Mouse (Mus musculus): ENCODE results near the gene Olfr411. TPM values are rescaled to one million over a fixed set of nuclear protein-coding genes. Genes with fewer than 3 reads are reported as not detected.

Gene Olfr411
- polyA plus RNA-seq, 1 experiment from 2014 or later: not detected

DNA sequence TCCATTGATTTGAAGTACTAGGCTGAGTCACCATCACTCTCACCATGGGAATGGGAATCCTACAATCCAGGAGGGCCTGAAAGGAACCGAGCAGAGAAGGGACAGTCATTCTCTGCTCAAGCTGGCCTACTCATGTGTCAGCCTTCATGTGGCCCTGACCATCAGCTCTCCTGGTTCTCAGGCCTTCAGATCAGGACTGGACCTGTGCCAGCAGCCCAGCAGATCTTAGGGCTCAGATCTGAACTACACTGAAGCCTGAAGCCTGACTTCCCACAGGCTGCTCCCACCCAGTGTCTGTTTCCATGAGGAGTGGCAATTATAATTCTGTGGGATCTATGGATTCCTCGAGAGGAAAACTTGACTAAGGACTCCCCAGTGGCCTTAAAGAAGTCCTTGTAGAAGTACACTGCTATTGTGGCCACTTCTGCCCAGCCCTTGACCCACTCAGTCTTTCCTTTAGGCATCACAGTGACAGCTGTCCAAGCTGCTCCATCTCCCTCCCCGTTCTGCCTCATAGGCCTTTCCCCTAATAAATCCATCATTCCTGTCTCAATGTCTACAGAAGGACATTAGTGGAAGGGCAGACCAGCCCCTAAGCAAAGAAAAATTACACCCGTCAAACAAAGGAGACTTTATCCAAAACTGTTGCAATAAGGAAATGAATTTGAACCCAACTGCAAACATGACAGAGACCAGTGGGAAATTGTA is 26.9 kb upstream of the Olfr411 start:
- Histone ChIP-seq H3K9ac (no peak overlapping the region), H3K4me3 (ENCODE audit: low read depth, low read length) (no peak overlapping the region), H3K4me2 (no peak overlapping the region), H3K27me3 (ENCODE audit: insufficient read depth, low read length) (no peaks in the 10 kb centered on the region), H3K9me3 (ENCODE audit: low read depth, low read length) (no peaks in the 10 kb centered on the region), H3K4me1 (ENCODE audit: insufficient read depth) (no peaks in the 10 kb centered on the region), H3K36me3 (ENCODE audit: insufficient read depth) (no peaks in the 10 kb centered on the region), H3K27ac (ENCODE audit: low read depth) (no peak overlapping the region)
- ATAC-seq (ENCODE audit: insufficient read depth) (no peak), DNase-seq (peak; percentile 6)
- WGBS: 46% methylated on average over 4 of the region's 4 CpGs
- TF ChIP-seq CTCF (IDR thresholded peaks at IDR 0.05; ENCODE audit: low read depth): no peak

DNA sequence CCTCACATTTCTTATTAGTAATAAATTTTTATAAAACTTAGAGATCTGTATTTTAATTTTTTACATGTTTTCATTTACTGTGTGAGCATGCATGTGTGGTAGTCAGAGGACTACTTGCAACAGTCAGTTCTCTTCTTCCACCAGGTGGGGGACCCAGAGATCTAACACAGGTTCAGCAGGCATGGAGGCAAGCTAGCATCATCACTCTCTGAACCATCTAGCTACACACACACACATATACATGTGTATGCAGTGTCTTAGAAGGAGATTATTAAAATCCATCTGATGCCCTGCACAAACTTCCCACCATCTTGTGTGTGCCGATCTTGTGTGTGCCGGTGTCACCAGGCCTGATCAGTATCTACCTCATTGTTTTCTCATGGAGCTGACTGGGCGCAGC is 24.4 kb upstream of the Olfr411 start:
- H3K36me3 ChIP-seq (ENCODE audit: insufficient read depth): no peaks in the 10 kb centered on the region
- no peaks in the 10 kb centered on the region for H3K9me3 ChIP-seq (ENCODE audit: low read depth, low read length)
- peak; percentile 79 for TF ChIP-seq CTCF (IDR thresholded peaks at IDR 0.05; ENCODE audit: low read depth)
- H3K4me1 ChIP-seq (ENCODE audit: insufficient read depth): no peaks in the 10 kb centered on the region
- no peak overlapping the region for H3K27ac ChIP-seq (ENCODE audit: low read depth)
- no peak overlapping the region for H3K4me3 ChIP-seq (ENCODE audit: low read depth, low read length)
- WGBS: 71% methylated on average over 3 of the region's 3 CpGs
- DNase-seq: peak; percentile 72
- H3K4me2 ChIP-seq: no peak overlapping the region
- H3K9ac ChIP-seq: no peak overlapping the region
- no peak for ATAC-seq (ENCODE audit: insufficient read depth)
- no peaks in the 10 kb centered on the region for H3K27me3 ChIP-seq (ENCODE audit: insufficient read depth, low read length)

DNA sequence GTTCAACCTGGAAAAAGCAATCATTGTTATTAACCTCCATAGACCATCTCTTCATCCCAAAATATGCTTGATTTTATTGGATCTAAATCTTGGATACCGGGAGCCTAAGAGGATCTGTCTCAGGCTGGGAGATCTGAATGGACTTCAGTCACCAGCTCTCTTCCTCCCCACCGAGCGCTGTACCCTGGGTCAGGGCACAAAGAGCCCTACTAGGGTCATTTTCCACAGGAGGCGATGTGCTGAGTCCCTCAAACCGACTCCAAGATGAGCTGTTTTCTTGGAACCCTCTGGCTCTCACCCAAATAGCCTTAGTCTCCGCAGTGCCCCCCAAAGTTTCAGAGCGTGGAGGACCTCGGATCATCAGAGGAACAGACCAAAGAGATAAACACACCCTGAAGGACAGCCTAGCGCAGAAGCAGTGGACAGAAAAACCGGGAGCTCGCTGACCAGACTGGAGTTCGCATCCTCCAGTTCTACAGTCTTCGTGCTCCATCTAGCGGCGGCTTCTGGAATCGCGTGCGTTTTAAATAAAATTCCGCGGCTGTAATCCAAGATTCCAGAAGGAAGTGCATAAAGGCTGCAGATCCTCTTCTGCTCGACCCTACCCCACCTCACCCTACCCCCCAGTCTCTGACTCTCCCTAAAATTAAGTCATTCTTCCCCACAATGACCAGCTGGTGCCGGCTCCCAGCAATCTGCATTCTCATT is 19.1 kb upstream of the Olfr411 start:
- Histone ChIP-seq H3K4me1 (ENCODE audit: insufficient read depth) (no peaks in the 10 kb centered on the region), H3K9me3 (ENCODE audit: low read depth, low read length) (no peaks in the 10 kb centered on the region), H3K4me3 (ENCODE audit: low read depth, low read length) (no peak overlapping the region), H3K27me3 (ENCODE audit: insufficient read depth, low read length) (no peaks in the 10 kb centered on the region), H3K9ac (no peak overlapping the region), H3K4me2 (no peak overlapping the region), H3K27ac (ENCODE audit: low read depth) (no peak overlapping the region), H3K36me3 (ENCODE audit: insufficient read depth) (no peaks in the 10 kb centered on the region)
- DNase-seq: peak; percentile 94
- peak; percentile 60; the same call in 1 of the 2 replicates for ATAC-seq (ENCODE audit: insufficient read depth)
- 13% methylated on average over 22 of the region's 22 CpGs for WGBS
- peak; percentile 86 for TF ChIP-seq CTCF (IDR thresholded peaks at IDR 0.05; ENCODE audit: low read depth)

DNA sequence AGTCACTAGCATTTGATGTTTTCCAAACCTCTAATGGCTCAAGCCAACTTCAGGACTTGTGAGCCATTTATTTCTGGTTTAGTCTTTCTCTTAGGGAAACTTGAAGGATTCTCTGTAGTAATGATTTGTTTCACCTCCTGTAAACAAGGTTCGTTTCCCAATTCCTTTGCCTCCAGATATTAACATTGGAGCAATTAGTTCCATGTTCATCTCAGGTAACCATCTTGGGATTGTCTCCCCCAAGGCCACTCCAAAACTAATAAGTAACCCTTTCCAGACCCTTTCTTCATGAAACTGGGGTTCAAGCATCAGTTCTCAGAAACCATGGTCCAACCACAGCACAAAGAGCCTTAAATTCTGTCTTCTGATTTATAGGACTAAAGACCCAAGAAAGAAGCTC is 9.3 kb upstream of the Olfr411 start, which contains the start of gene Olfr412:
TSS of gene Olfr412 (plus strand) at position 301 of the 400 bp plus-strand sequence.
- no peaks in the 10 kb centered on the region for H3K9me3 ChIP-seq (ENCODE audit: low read depth, low read length)
- no peaks in the 10 kb centered on the region for H3K36me3 ChIP-seq (ENCODE audit: insufficient read depth)
- DNase-seq (no peak), ATAC-seq (ENCODE audit: insufficient read depth) (no peak)
- no peaks in the 10 kb centered on the region for H3K27me3 ChIP-seq (ENCODE audit: insufficient read depth, low read length)
- H3K4me2 ChIP-seq: no peak within 1 kb of the TSS
- 75% methylated on average over 1 of the region's 1 CpGs for WGBS
- no peak within 1 kb of the TSS for H3K4me3 ChIP-seq (ENCODE audit: low read depth, low read length)
- H3K9ac ChIP-seq: no peak within 1 kb of the TSS
- H3K27ac ChIP-seq (ENCODE audit: low read depth): no peak within 1 kb of the TSS
- no peaks in the 10 kb centered on the region for H3K4me1 ChIP-seq (ENCODE audit: insufficient read depth)
- TF ChIP-seq CTCF (IDR thresholded peaks at IDR 0.05; ENCODE audit: low read depth): no peak

- WGBS: 78% methylated on average over 6 of the region's 6 CpGs
Observed at GRCm38 (mm10) chr11:74337931-74338330, 14.5 kb downstream of the Olfr411 start, which contains the start of gene Olfr410. TSS of gene Olfr410 (minus strand) at chr11:74338031.

DNA sequence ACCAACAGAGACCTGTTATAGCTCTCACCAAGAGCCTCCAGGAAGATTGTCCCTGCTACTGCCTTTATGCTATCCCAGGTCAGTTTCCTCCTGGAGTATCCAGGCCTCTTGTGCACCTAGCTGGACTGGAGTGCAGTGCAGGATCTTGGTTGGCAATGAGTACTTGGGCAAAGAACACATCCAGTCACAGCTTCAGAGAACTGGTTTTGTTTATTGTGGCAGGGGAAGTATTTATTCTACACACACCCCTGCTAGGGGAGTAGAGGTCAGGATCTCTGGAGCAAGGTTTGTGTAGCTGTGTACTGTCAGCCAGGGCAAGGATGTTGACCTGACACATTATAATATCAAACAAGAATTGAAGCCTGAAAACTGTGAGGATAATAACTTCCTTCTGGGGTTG is 23.7 kb downstream of the Olfr411 start:
- no peaks in the 10 kb centered on the region for H3K36me3 ChIP-seq (ENCODE audit: insufficient read depth)
- H3K27me3 ChIP-seq (ENCODE audit: insufficient read depth, low read length): no peaks in the 10 kb centered on the region
- DNase-seq (no peak), ATAC-seq (ENCODE audit: insufficient read depth) (no peak)
- no peak overlapping the region for H3K4me2 ChIP-seq
- H3K4me3 ChIP-seq (ENCODE audit: low read depth, low read length): no peak overlapping the region
- H3K4me1 ChIP-seq (ENCODE audit: insufficient read depth): no peaks in the 10 kb centered on the region
- no peak overlapping the region for H3K9ac ChIP-seq
- TF ChIP-seq CTCF (IDR thresholded peaks at IDR 0.05; ENCODE audit: low read depth): no peak
- no peak overlapping the region for H3K27ac ChIP-seq (ENCODE audit: low read depth)
- H3K9me3 ChIP-seq (ENCODE audit: low read depth, low read length): no peaks in the 10 kb centered on the region

More at GRCm38 (mm10) chr11:74337931-74338330, 14.5 kb downstream of the Olfr411 start, which contains the start of gene Olfr410:
- Histone ChIP-seq H3K27me3 (ENCODE audit: insufficient read depth, low read length) (no peaks in the 10 kb centered on the region), H3K4me1 (ENCODE audit: insufficient read depth) (no peaks in the 10 kb centered on the region), H3K36me3 (ENCODE audit: insufficient read depth) (no peaks in the 10 kb centered on the region), H3K9me3 (ENCODE audit: low read depth, low read length) (no peaks in the 10 kb centered on the region), H3K4me3 (ENCODE audit: low read depth, low read length) (no peak within 1 kb of the TSS), H3K27ac (ENCODE audit: low read depth) (no peak within 1 kb of the TSS), H3K4me2 (no peak within 1 kb of the TSS), H3K9ac (no peak within 1 kb of the TSS)
- ATAC-seq (ENCODE audit: insufficient read depth) (no peak), DNase-seq (no peak)
- TF ChIP-seq CTCF (IDR thresholded peaks at IDR 0.05; ENCODE audit: low read depth): no peak

- no peak for DNase-seq
- H3K4me1 ChIP-seq (ENCODE audit: insufficient read depth): no peaks in the 10 kb centered on the region
- H3K9ac ChIP-seq: no peak overlapping the region
- no peak for TF ChIP-seq CTCF (IDR thresholded peaks at IDR 0.05; ENCODE audit: low read depth)
- H3K27ac ChIP-seq (ENCODE audit: low read depth): no peak overlapping the region
- no peaks in the 10 kb centered on the region for H3K27me3 ChIP-seq (ENCODE audit: insufficient read depth, low read length)
- H3K4me2 ChIP-seq: no peak overlapping the region
- no peaks in the 10 kb centered on the region for H3K9me3 ChIP-seq (ENCODE audit: low read depth, low read length)
- no peak for ATAC-seq (ENCODE audit: insufficient read depth)
- WGBS: 58% methylated on average over 2 of the region's 2 CpGs
- H3K36me3 ChIP-seq (ENCODE audit: insufficient read depth): no peaks in the 10 kb centered on the region
- no peak overlapping the region for H3K4me3 ChIP-seq (ENCODE audit: low read depth, low read length)
Observed at GRCm38 (mm10) chr11:74326044-74326443, 26.4 kb downstream of the Olfr411 start.

Other genes with a start within 250 kb of the Olfr411 start
- not detected in 2 replicates for gene Olfr401, start 238.9 kb downstream of the Olfr411 start, polyA plus RNA-seq (2014; fragmentation: Nextera tagmentation; extraction: Ambion mirVana)
- gene Olfr402, start 199.1 kb downstream of the Olfr411 start, polyA plus RNA-seq (2014; fragmentation: Nextera tagmentation; extraction: Ambion mirVana): not detected in 2 replicates
- not detected in 2 replicates for gene Olfr403, start 166.4 kb downstream of the Olfr411 start, polyA plus RNA-seq (2014; fragmentation: Nextera tagmentation; extraction: Ambion mirVana)
- gene Olfr43, start 141.3 kb downstream of the Olfr411 start, polyA plus RNA-seq (2014; fragmentation: Nextera tagmentation; extraction: Ambion mirVana): not detected in 2 replicates
- not detected in 2 replicates for gene Olfr406, start 92.8 kb downstream of the Olfr411 start, polyA plus RNA-seq (2014; fragmentation: Nextera tagmentation; extraction: Ambion mirVana)
- not detected in 2 replicates for gene Olfr59, start 68.9 kb downstream of the Olfr411 start, polyA plus RNA-seq (2014; fragmentation: Nextera tagmentation; extraction: Ambion mirVana)
- gene Olfr410, start 14.6 kb downstream of the Olfr411 start, polyA plus RNA-seq (2014; fragmentation: Nextera tagmentation; extraction: Ambion mirVana): not detected in 2 replicates
- not detected in 2 replicates for gene Olfr412, start 9.4 kb upstream of the Olfr411 start, polyA plus RNA-seq (2014; fragmentation: Nextera tagmentation; extraction: Ambion mirVana)

Measured in lung, embryonic 14.5 days (tissue).